Mouse (Mus musculus): ENCODE results near the gene Serbp1. TPM values are rescaled to one million over a fixed set of nuclear protein-coding genes. Genes with fewer than 3 reads are reported as not detected.
A peak's percentile ranks its signal among the peaks of the same experiment; 100 is the strongest.

Gene Serbp1
- total and polyA plus RNA-seq, 3 experiments: 53.6 to 227 (median 196) TPM

DNA sequence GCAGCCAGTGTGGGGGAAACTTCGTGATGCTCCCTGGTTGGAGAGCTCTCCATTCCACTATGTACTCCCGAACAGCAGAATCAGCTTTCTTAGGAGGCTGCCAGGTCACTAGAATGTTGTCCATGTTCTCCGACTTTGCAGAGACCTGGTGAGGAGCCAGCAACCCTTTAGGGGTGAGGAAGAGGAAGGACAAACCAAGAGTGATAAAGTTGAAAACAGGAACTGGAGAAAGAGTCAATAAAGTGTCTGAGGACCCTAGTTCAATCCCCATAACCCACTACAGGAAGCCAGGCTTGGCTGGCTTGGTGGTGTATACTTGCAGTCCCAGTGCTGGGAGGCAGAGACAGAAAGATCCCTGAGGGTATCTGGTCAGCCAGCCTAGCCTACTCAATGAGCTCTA, 71.0 kb downstream of the Serbp1 start:
- WGBS: 66% methylated on average over 3 of the region's 3 CpGs
- Histone ChIP-seq H3K79me2 (replicated peaks; ENCODE audit: control insufficient read depth, insufficient read depth, low read length) (no peaks in the 10 kb centered on the region), H3K27me3 (ENCODE audit: control insufficient read depth, insufficient read depth, low read length) (no peaks in the 10 kb centered on the region), H3K27ac (no peak overlapping the region), H3K9ac (ENCODE audit: low read depth, low read length) (no peak overlapping the region), H3K4me3 (no peak overlapping the region), H3K36me3 (ENCODE audit: control insufficient read depth, insufficient read depth, low read length) (no peaks in the 10 kb centered on the region), H3K4me1 (ENCODE audit: control insufficient read depth, insufficient read depth, low read length) (no peaks in the 10 kb centered on the region)
- TF ChIP-seq EP300 (IDR thresholded peaks at IDR 0.05; ENCODE audit: insufficient read depth, low read depth, low read length) (no peak), POLR2A (IDR thresholded peaks at IDR 0.05; ENCODE audit: insufficient read depth, low read depth, low read length) (no peak), CTCF (IDR thresholded peaks at IDR 0.05) (no peak)
- intact Hi-C loops (cut with DNase I): no loop called here
- no peak for DNase-seq

DNA sequence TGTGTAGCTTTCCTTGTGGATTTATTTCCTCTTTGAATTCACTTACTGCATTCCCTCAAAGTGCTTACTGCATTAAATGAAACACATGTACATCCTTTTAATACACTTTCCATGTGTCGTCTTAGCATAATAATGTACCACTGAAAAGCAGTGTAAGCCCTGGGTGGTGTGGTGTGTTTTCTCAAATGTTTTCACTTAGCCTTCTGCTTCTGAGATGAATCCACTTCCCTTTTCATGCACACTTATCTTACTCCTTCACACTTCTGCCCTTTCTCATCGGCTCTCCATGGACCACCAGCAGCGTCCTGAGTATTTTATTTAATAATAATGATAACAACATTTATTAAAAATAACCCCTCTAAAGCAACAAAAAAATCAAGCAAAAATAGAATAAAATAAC, 71.8 kb downstream of the Serbp1 start:
- Histone ChIP-seq H3K36me3 (ENCODE audit: control insufficient read depth, insufficient read depth, low read length) (no peaks in the 10 kb centered on the region), H3K27ac (no peak overlapping the region), H3K9ac (ENCODE audit: low read depth, low read length) (no peak overlapping the region), H3K4me1 (ENCODE audit: control insufficient read depth, insufficient read depth, low read length) (no peaks in the 10 kb centered on the region), H3K79me2 (replicated peaks; ENCODE audit: control insufficient read depth, insufficient read depth, low read length) (no peaks in the 10 kb centered on the region), H3K27me3 (ENCODE audit: control insufficient read depth, insufficient read depth, low read length) (no peaks in the 10 kb centered on the region), H3K4me3 (no peak overlapping the region)
- WGBS: 70% methylated on average over 3 of the region's 3 CpGs
- intact Hi-C loops (cut with DNase I): no loop called here
- DNase-seq: no peak
- TF ChIP-seq POLR2A (IDR thresholded peaks at IDR 0.05; ENCODE audit: insufficient read depth, low read depth, low read length) (no peak), CTCF (IDR thresholded peaks at IDR 0.05) (no peak), EP300 (IDR thresholded peaks at IDR 0.05; ENCODE audit: insufficient read depth, low read depth, low read length) (no peak)

DNA sequence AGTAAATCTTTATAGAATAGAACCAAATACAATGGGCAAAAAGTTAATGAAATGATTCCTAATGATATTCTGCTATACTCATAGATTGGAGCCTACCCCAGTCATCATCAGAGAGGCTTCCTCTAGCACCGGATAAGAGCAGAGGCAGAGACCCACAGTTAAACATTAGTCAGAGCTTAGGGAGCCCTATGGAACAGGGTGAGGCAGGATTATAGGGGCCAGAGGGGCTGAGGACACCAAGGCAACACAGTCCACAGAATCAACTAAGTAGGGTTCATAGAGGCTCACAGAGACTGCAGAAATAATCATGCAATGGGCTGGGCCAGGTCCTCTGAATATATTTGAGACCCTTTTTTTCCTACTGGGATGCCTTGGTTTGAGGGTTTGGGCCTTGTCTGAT, 76.7 kb downstream of the Serbp1 start:
- no peaks in the 10 kb centered on the region for H3K79me2 ChIP-seq (replicated peaks; ENCODE audit: control insufficient read depth, insufficient read depth, low read length)
- no peak overlapping the region for H3K4me3 ChIP-seq
- WGBS: 85% methylated on average over 1 of the region's 1 CpGs
- H3K4me1 ChIP-seq (ENCODE audit: control insufficient read depth, insufficient read depth, low read length): no peaks in the 10 kb centered on the region
- no peak overlapping the region for H3K9ac ChIP-seq (ENCODE audit: low read depth, low read length)
- TF ChIP-seq CTCF (IDR thresholded peaks at IDR 0.05): no peak
- TF ChIP-seq POLR2A (IDR thresholded peaks at IDR 0.05; ENCODE audit: insufficient read depth, low read depth, low read length): no peak
- no peak for TF ChIP-seq EP300 (IDR thresholded peaks at IDR 0.05; ENCODE audit: insufficient read depth, low read depth, low read length)
- H3K27me3 ChIP-seq (ENCODE audit: control insufficient read depth, insufficient read depth, low read length): no peaks in the 10 kb centered on the region
- no peaks in the 10 kb centered on the region for H3K36me3 ChIP-seq (ENCODE audit: control insufficient read depth, insufficient read depth, low read length)
- no peak overlapping the region for H3K27ac ChIP-seq
- intact Hi-C loops (cut with DNase I): no loop called here
- no peak for DNase-seq

GRCm38 (mm10) chr6:67317068-67317467, 79.1 kb downstream of the Serbp1 start:
- intact Hi-C loops (cut with DNase I): no loop called here
- no peak overlapping the region for H3K9ac ChIP-seq (ENCODE audit: low read depth, low read length)
- no peaks in the 10 kb centered on the region for H3K4me1 ChIP-seq (ENCODE audit: control insufficient read depth, insufficient read depth, low read length)
- no peaks in the 10 kb centered on the region for H3K27me3 ChIP-seq (ENCODE audit: control insufficient read depth, insufficient read depth, low read length)
- no peaks in the 10 kb centered on the region for H3K36me3 ChIP-seq (ENCODE audit: control insufficient read depth, insufficient read depth, low read length)
- DNase-seq: no peak
- TF ChIP-seq CTCF (IDR thresholded peaks at IDR 0.05) (no peak), EP300 (IDR thresholded peaks at IDR 0.05; ENCODE audit: insufficient read depth, low read depth, low read length) (no peak), POLR2A (IDR thresholded peaks at IDR 0.05; ENCODE audit: insufficient read depth, low read depth, low read length) (no peak)
- H3K27ac ChIP-seq: no peak overlapping the region
- no peak overlapping the region for H3K4me3 ChIP-seq
- 67% methylated on average over 5 of the region's 5 CpGs for WGBS
- no peaks in the 10 kb centered on the region for H3K79me2 ChIP-seq (replicated peaks; ENCODE audit: control insufficient read depth, insufficient read depth, low read length)

- 81% methylated on average over 8 of the region's 8 CpGs for WGBS
- Histone ChIP-seq H3K79me2 (replicated peaks; ENCODE audit: control insufficient read depth, insufficient read depth, low read length) (no peaks in the 10 kb centered on the region), H3K4me1 (ENCODE audit: control insufficient read depth, insufficient read depth, low read length) (no peaks in the 10 kb centered on the region), H3K9ac (ENCODE audit: low read depth, low read length) (no peak overlapping the region), H3K27ac (no peak overlapping the region), H3K36me3 (ENCODE audit: control insufficient read depth, insufficient read depth, low read length) (no peaks in the 10 kb centered on the region), H3K27me3 (ENCODE audit: control insufficient read depth, insufficient read depth, low read length) (no peaks in the 10 kb centered on the region), H3K4me3 (no peak overlapping the region)
- no peak for DNase-seq
- intact Hi-C loops (cut with DNase I): loop anchor here (1.0 to 2.0 kb wide), 2 partner anchors 119 to 148 kb away; no protein-coding TSS in a partner anchor
- TF ChIP-seq POLR2A (IDR thresholded peaks at IDR 0.05; ENCODE audit: insufficient read depth, low read depth, low read length) (no peak), EP300 (IDR thresholded peaks at IDR 0.05; ENCODE audit: insufficient read depth, low read depth, low read length) (no peak), CTCF (IDR thresholded peaks at IDR 0.05) (no peak)
Observed at GRCm38 (mm10) chr6:67317827-67318338, 79.9 kb downstream of the Serbp1 start.

DNA sequence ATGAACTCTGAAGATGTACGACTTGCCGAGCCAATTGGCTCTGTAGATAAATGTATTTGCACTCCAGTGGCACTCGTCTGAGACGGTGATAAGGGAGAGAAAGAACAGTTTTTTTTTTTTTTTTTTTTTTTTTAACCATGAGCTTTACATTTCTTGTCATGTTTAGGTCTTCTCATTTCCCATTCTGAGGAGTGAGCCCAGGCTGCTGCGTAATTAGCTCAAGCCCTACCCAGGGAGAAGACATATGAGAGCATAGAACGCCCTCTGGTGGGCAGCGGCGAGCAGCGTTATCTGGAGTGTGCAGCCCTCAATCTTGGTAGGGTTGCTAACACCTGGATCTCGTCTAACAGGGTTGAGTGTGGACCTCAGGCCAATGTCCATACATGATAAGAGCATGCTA, 80.5 kb downstream of the Serbp1 start:
- TF ChIP-seq POLR2A (IDR thresholded peaks at IDR 0.05; ENCODE audit: insufficient read depth, low read depth, low read length): no peak
- peak; percentile 62; the same call in 1 of the 2 replicates for TF ChIP-seq EP300 (IDR thresholded peaks at IDR 0.05; ENCODE audit: insufficient read depth, low read depth, low read length)
- peak; percentile 76 for TF ChIP-seq CTCF (IDR thresholded peaks at IDR 0.05)
- Histone ChIP-seq H3K9ac (ENCODE audit: low read depth, low read length) (no peak overlapping the region), H3K36me3 (ENCODE audit: control insufficient read depth, insufficient read depth, low read length) (no peaks in the 10 kb centered on the region), H3K79me2 (replicated peaks; ENCODE audit: control insufficient read depth, insufficient read depth, low read length) (no peaks in the 10 kb centered on the region), H3K27me3 (ENCODE audit: control insufficient read depth, insufficient read depth, low read length) (no peaks in the 10 kb centered on the region), H3K27ac (no peak overlapping the region), H3K4me3 (no peak overlapping the region), H3K4me1 (ENCODE audit: control insufficient read depth, insufficient read depth, low read length) (no peaks in the 10 kb centered on the region)
- intact Hi-C loops (cut with DNase I): loop anchor here (1.0 to 2.0 kb wide), 2 partner anchors 120 to 148 kb away; no protein-coding TSS in a partner anchor
- peak; percentile 49 to 68 for DNase-seq
- WGBS: 17% methylated on average over 10 of the region's 10 CpGs

Measured in heart, adult 2 months (tissue).